Mouse (Mus musculus): ENCODE data around the gene Nynrin.

The Nynrin gene

GRCm38 (mm10) chr14:55840853-55841366 lies 12.9 kb upstream of the Nynrin start:
- no peak for DNase-seq (ENCODE audit: low spot score in 2 of 2)

GRCm38 (mm10) chr14:55842794-55843193 lies 11.0 kb upstream of the Nynrin start:
- DNase-seq (ENCODE audit: low spot score in 2 of 2): no peak

GRCm38 (mm10) chr14:55845506-55846294 lies 8.1 kb upstream of the Nynrin start:
- DNase-seq (ENCODE audit: low spot score in 2 of 2): no peak

DNA sequence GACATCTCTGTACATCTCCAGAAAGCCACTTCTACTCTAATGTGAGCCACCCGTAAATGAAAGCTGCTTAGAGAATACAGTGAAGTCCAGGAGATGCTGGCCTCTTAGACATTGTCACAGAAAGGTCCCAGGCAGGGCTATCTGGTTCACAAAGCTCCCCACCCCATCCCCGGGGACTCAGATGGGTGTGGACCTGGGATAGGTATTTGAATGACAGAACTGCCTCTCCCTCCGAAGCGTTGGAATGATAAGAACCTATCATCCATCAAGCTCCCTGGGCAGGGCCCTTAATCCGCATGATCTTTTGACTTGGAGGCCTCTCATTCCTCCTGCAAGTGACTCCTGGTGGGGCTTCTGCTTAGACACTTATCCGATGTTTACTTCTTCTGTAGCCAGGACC lies 2.9 kb upstream of the Nynrin start:
- no peak for DNase-seq (ENCODE audit: low spot score in 2 of 2)

DNA sequence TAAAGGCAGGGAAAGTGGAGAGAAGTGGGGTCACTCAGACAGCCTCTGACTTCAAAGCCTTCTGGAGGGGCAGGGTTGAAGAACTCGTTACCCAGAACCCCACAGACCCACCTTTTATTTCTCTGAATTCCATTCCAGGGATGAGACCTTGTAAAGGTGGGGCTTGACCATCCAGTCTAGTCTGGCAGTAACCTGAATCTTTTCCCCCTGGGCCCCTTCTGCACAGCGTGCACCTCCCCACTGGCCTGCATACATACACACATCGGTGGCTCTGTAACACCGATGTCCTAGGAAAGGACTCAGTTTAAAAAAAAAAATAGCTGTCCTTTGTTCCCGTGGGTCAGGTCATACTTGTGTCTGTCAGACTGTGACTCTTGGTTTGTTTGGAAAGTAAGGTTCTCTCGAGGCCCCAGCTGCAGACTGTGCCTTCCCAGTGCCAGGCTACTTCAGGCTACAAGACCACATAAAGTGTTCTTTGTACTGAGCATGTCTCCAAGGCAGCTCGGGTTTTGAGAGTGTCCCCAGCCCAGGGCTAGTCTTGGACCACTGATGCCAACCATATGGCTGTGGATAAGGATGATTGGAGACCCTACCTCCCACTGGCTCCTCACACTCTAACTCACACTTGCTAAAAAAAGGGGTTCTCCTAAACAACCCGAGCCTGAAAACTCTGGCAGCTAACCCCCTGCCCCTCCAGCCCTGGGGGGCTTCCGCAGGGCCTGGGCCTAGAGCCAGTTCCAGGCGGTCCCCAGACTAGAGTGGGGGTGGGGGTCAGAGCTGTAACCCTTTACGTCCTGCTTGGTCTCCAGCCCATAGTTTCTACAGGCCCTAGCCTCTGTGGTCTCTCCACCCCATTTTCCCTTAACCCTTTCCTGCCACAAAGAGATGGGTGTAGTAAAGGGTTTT lies 911 bp upstream of the Nynrin start:
- no peak for DNase-seq (ENCODE audit: low spot score in 2 of 2)

GRCm38 (mm10) chr14:55854406-55855100 lies 743 bp downstream of the Nynrin start:
- DNase-seq (ENCODE audit: low spot score in 2 of 2): no peak

- no peak for DNase-seq (ENCODE audit: low spot score in 2 of 2)
These were observed 1.3 kb downstream of the Nynrin start for GRCm38 (mm10) chr14:55855101-55855561.

GRCm38 (mm10) chr14:55857588-55857987 lies 3.8 kb downstream of the Nynrin start:
- no peak for DNase-seq (ENCODE audit: low spot score in 2 of 2)

GRCm38 (mm10) chr14:55862186-55862585 lies 8.4 kb downstream of the Nynrin start:
- no peak for DNase-seq (ENCODE audit: low spot score in 2 of 2)

DNA sequence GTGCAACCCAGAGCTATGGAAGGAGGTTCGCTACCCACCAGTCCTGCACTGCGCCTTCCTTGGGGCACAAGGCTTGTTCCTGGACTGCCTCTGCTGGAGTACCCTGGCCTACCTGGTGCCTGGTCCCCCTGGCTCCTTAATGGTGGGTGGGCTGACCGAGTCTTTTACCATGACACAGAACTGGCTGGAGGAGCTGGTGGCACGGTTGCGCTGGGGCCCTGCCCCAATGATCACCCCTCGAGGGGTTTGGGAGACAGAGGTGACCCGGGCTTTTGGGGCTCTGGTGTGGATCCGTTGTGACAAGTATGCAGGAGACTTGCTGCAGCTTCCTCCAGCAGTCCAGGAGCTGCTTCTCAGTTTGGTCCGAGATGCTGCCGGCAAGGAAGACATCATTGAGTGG lies 9.2 kb downstream of the Nynrin start:
- no peak for DNase-seq (ENCODE audit: low spot score in 2 of 2)

GRCm38 (mm10) chr14:55863773-55864172 lies 10.0 kb downstream of the Nynrin start:
- no peak for DNase-seq (ENCODE audit: low spot score in 2 of 2)

- no peak for DNase-seq (ENCODE audit: low spot score in 2 of 2)
These were observed 13.2 kb downstream of the Nynrin start for GRCm38 (mm10) chr14:55866962-55867361.

- no peak for DNase-seq (ENCODE audit: low spot score in 2 of 2)
These were observed 14.6 kb downstream of the Nynrin start for GRCm38 (mm10) chr14:55868230-55869026.

DNA sequence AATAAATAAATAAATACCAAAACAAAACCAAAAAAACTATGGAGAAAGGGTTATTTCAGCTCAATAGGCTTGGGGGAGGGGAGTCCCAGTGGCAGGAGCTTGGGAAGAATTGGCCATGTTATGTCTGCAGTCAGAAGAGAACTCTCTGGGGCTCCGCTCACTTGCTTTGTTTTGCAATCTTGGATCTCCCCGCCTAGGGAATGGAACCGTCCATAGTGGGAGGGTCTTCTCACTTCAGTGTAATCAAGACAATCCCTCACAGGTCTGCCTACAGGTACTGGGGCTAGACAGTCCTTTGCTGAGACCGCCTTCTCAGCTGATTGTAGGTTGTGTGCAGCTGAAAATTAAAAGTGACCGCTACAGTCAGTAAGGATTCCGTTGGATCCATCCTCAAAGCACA lies 15.7 kb downstream of the Nynrin start:
- DNase-seq (ENCODE audit: low spot score in 2 of 2): no peak

DNA sequence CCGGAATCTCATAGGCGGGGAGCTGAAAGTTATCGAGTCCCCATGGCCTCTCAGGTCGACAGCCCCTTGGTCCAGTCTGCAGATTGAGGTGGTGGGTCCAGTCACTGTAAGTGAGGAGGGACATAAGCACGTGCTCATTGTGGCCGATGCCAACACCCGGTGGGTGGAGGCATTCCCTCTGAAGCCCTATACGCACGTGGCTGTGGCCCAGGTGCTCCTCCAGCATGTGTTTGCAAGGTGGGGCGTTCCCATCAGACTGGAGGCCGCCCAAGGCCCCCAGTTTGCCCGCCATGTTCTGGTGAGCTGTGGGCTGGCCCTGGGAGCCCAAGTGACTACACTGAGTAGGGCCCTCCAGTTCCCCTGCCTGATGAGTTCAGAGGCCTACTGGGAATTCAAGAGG lies 18.2 kb downstream of the Nynrin start:
- DNase-seq (ENCODE audit: low spot score in 2 of 2): no peak

GRCm38 (mm10) chr14:55872551-55872950 lies 18.7 kb downstream of the Nynrin start:
- DNase-seq (ENCODE audit: low spot score in 2 of 2): no peak

GRCm38 (mm10) chr14:55873242-55873713 lies 19.5 kb downstream of the Nynrin start:
- DNase-seq (ENCODE audit: low spot score in 2 of 2): no peak

GRCm38 (mm10) chr14:55873714-55874683 lies 20.2 kb downstream of the Nynrin start:
- DNase-seq (ENCODE audit: low spot score in 2 of 2): peak; percentile 42 to 54

DNA sequence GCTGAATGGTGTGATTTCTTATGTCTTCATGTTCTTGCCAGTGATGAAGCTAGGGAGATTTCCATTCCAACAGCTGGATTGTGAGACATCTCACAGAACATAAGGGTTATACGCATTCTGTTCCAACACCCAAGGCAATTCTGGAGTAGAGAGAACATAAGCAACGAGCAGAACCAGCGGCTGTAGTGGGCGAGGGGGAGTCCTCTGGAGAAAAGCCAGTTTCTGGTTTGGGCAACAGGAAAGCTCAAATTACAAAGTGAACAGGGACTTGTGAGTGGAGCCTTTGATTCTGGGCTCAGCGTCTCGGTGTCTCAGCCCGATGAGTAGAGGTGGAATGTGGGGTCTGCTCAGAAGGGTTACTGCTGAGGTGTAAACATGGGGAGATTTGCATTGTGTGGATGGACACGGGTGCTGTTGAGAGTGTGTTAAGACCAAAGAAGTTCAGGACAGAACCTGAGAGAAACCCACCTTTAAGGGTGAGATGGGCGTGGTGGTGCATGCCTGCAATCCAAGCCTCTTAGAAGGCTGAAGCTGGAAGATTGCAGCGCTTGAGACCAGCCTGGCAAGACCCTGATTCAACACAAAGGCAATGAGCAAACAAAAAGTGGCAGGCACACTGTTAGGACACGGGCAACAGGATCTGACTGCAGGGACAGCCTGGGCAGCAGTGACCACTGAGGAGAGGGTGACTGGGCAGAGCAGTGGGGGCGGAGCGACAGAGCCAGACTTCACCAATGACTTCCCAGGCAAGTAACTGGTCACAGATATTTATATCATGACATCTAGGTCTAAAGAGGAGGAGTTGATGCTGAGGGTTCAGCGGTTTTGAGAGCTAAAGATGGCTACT lies 23.9 kb downstream of the Nynrin start:
- DNase-seq (ENCODE audit: low spot score in 2 of 2): no peak

All from right cerebral cortex, postnatal 36 days (tissue).